Mouse (Mus musculus) CH12.LX (cell line): Measurements from ENCODE around the gene Ghrl. TPM values are rescaled to one million over a fixed set of nuclear protein-coding genes. Genes with fewer than 3 reads are reported as not detected.

Experiments
- DNase-seq: peaks from one replicate; pipeline ENCODE4 v3.0.0-alpha.2; 2013; ENCODE audit errors: extremely low read depth
- H3K27ac ChIP-seq: 2 replicates; pipeline ENCODE4 v1.5.1; 2012; ENCODE audit warnings: low read depth, mild to moderate bottlenecking, control low read depth, moderate library complexity; ENCODE audit not compliant: insufficient read depth
- H3K27me3 ChIP-seq: replicated peaks from 2 replicates; pipeline ENCODE3; 2012; ENCODE audit warnings: inconsistent platforms
- H3K36me3 ChIP-seq, 2 experiments: replicated peaks in 1 of 2; 2 replicates each; pipeline versions ENCODE3 to v1.6.1; 2012; ENCODE audit warnings: inconsistent platforms in 1 of 2, low read length in 1 of 2, mild to moderate bottlenecking in 1 of 2, mixed read lengths in 1 of 2, moderate library complexity in 1 of 2; ENCODE audit not compliant: control insufficient read depth in 1 of 2, insufficient read depth in 1 of 2
- H3K4me1 ChIP-seq, 2 experiments: 2 replicates each; pipeline ENCODE4 v1.6.1; 2012; ENCODE audit warnings: inconsistent platforms in 1 of 2, moderate library complexity in 1 of 2; ENCODE audit not compliant: insufficient read depth in 2 of 2, control insufficient read depth in 1 of 2
- H3K4me2 ChIP-seq: 2 replicates; pipeline ENCODE4 v1.6.1; 2012; ENCODE audit warnings: low read depth, mild to moderate bottlenecking, control low read depth; ENCODE audit not compliant: poor library complexity, insufficient read depth, severe bottlenecking
- H3K4me3 ChIP-seq, 3 experiments: fragments of 150-350 bp in 1 of 3; sonication (generic) in 1 of 3; replicated peaks in 1 of 3; 2 replicates each; pipeline versions ENCODE3 to v1.5.1; 2011 to 2012; ENCODE audit warnings: low read depth in 2 of 3, low read length in 2 of 3, mild to moderate bottlenecking in 2 of 3, moderate library complexity in 2 of 3, control low read depth in 1 of 3, improper control_type of control experiment in 1 of 3, inconsistent platforms in 1 of 3, mixed read lengths in 1 of 3; ENCODE audit not compliant: poor library complexity in 1 of 3
- H3K79me2 ChIP-seq: replicated peaks from 2 replicates; pipeline ENCODE4 v1.6.1; 2012; ENCODE audit warnings: mild to moderate bottlenecking, moderate library complexity; ENCODE audit not compliant: control insufficient read depth, poor library complexity, insufficient read depth, severe bottlenecking; ENCODE audit errors: extremely low read depth
- H3K9ac ChIP-seq: 2 replicates; pipeline ENCODE4 v1.6.1; 2012; ENCODE audit warnings: low read depth, mild to moderate bottlenecking, control low read depth, moderate library complexity; ENCODE audit not compliant: insufficient read depth
- H3K9me3 ChIP-seq: replicated peaks from 2 replicates; pipeline ENCODE3; 2012; ENCODE audit warnings: low read length, inconsistent platforms, mixed read lengths
- BHLHE40 ChIP-seq: IDR thresholded peaks from 2 replicates; pipeline ENCODE4 v1.6.1; 2011; ENCODE audit warnings: mild to moderate bottlenecking, low read depth, low read length, improper control_type of control experiment
- CTCF ChIP-seq, 2 experiments: IDR thresholded peaks in 1 of 2; conservative IDR thresholded peaks in 1 of 2; 2 replicates each; pipeline ENCODE4 v1.5.1; 2011 to 2012; ENCODE audit warnings: low read depth in 2 of 2, low read length in 2 of 2, improper control_type of control experiment in 1 of 2, inconsistent platforms in 1 of 2, mild to moderate bottlenecking in 1 of 2, moderate library complexity in 1 of 2
- E2F4 ChIP-seq: IDR thresholded peaks from 2 replicates; pipeline ENCODE4 v1.6.1; 2011; ENCODE audit warnings: low read depth, low read length, improper control_type of control experiment; ENCODE audit not compliant: insufficient replicate concordance
- EP300 ChIP-seq: IDR thresholded peaks from 2 replicates; pipeline ENCODE4 v1.6.1; 2011; ENCODE audit warnings: low read length, improper control_type of control experiment
- HCFC1 ChIP-seq: IDR thresholded peaks from 2 replicates; pipeline ENCODE4 v1.6.1; 2012; ENCODE audit warnings: low read depth, mild to moderate bottlenecking, inconsistent platforms, low read length, improper control_type of control experiment
- JUN ChIP-seq: IDR thresholded peaks from 2 replicates; pipeline ENCODE4 v1.6.1; 2011; ENCODE audit warnings: low read depth, mild to moderate bottlenecking, low read length, improper control_type of control experiment, moderate library complexity; ENCODE audit not compliant: insufficient read depth
- KAT2A ChIP-seq: IDR thresholded peaks from 2 replicates; pipeline ENCODE4 v1.6.1; 2012; ENCODE audit warnings: low read length, improper control_type of control experiment, inconsistent platforms; ENCODE audit not compliant: insufficient replicate concordance
- MAFK ChIP-seq: IDR thresholded peaks from 2 replicates; pipeline ENCODE4 v1.6.1; 2011; ENCODE audit warnings: low read length, improper control_type of control experiment; ENCODE audit not compliant: insufficient replicate concordance
- MAX ChIP-seq: IDR thresholded peaks from 2 replicates; pipeline ENCODE4 v1.6.1; 2011; ENCODE audit warnings: low read length, improper control_type of control experiment
- MAZ ChIP-seq: IDR thresholded peaks from 2 replicates; pipeline ENCODE4 v1.6.1; 2012; ENCODE audit warnings: low read depth, mild to moderate bottlenecking, inconsistent platforms, low read length, improper control_type of control experiment, moderate library complexity
- MYC ChIP-seq: IDR thresholded peaks from 2 replicates; pipeline ENCODE4 v1.6.1; 2011; ENCODE audit warnings: low read depth, mild to moderate bottlenecking, improper control_type of control experiment, low read length
- NELFE ChIP-seq: IDR thresholded peaks from 2 replicates; pipeline ENCODE4 v1.6.1; 2011; ENCODE audit warnings: low read depth, low read length, improper control_type of control experiment
- NRF1 ChIP-seq: IDR thresholded peaks from 2 replicates; pipeline ENCODE4 v1.6.1; 2014; ENCODE audit warnings: low read depth, mild to moderate bottlenecking, inconsistent platforms, low read length, improper control_type of control experiment, moderate library complexity
- PAX5 ChIP-seq: IDR thresholded peaks from 2 replicates; pipeline ENCODE4 v1.6.1; 2012; ENCODE audit warnings: low read length, inconsistent platforms, mixed read lengths
- POLR2A ChIP-seq: IDR thresholded peaks from 2 replicates; pipeline ENCODE4 v1.6.1; 2011; ENCODE audit warnings: low read depth, mild to moderate bottlenecking, improper control_type of control experiment, low read length
- POLR2AphosphoS2 ChIP-seq: IDR thresholded peaks from 2 replicates; pipeline ENCODE4 v1.6.1; 2011; ENCODE audit warnings: low read depth, low read length, improper control_type of control experiment
- RAD21 ChIP-seq: IDR thresholded peaks from 2 replicates; pipeline ENCODE4 v1.6.1; 2011; ENCODE audit warnings: low read depth, mild to moderate bottlenecking, low read length, improper control_type of control experiment, moderate library complexity
- TCF12 ChIP-seq: IDR thresholded peaks from 2 replicates; pipeline ENCODE4 v1.6.1; 2014; ENCODE audit warnings: low read depth, mild to moderate bottlenecking, inconsistent platforms, low read length, improper control_type of control experiment
- USF1 ChIP-seq: IDR thresholded peaks from 2 replicates; pipeline ENCODE4 v1.6.1; 2014; ENCODE audit warnings: low read depth, mild to moderate bottlenecking, inconsistent platforms, low read length, improper control_type of control experiment
- ZC3H11A ChIP-seq: IDR thresholded peaks from 2 replicates; pipeline ENCODE4 v1.6.1; 2012; ENCODE audit warnings: low read depth, mild to moderate bottlenecking, inconsistent platforms, low read length, improper control_type of control experiment
- ZKSCAN1 ChIP-seq: IDR thresholded peaks from 2 replicates; pipeline ENCODE4 v1.6.1; 2012; ENCODE audit warnings: low read depth, inconsistent platforms, low read length, improper control_type of control experiment, borderline replicate concordance
- ZMIZ1 ChIP-seq: IDR thresholded peaks from 2 replicates; pipeline ENCODE4 v1.6.1; 2012; ENCODE audit warnings: low read depth, mild to moderate bottlenecking, inconsistent platforms, low read length, improper control_type of control experiment
- ZNF384 ChIP-seq: IDR thresholded peaks from 2 replicates; pipeline ENCODE4 v1.6.1; 2012; ENCODE audit warnings: low read depth, low read length, improper control_type of control experiment, inconsistent platforms
- dilution Hi-C: fragments of 300-500 bp; cut with MboI; formaldehyde crosslinking; loops from 2 replicates; pipeline ENCODE4 v1.14.3; 2020; ENCODE audit warnings: low sequenced_read_pairs; ENCODE audit not compliant: extremely low pct_unique_long_range_greater_than_20kb, extremely low pct_ligation_motif_present
- in situ Hi-C: fragments of 300-500 bp; cut with MboI; formaldehyde crosslinking; loops from 3 replicates; pipeline ENCODE4 v1.14.3; 2019; ENCODE audit warnings: low sequenced_read_pairs, low pct_ligation_motif_present, low pct_unique_long_range_greater_than_20kb, mixed read lengths
- polyA plus RNA-seq: library from polyadenylated mRNA; unstranded; fragments of >175 nt; gene quantifications from 2 replicates; pipeline ENCODE4 v1.2.1, GENCODE M21; 2012; ENCODE audit warnings: low read depth; ENCODE audit not compliant: insufficient read length
- total RNA-seq, 2 experiments: library from RNA; depleted of rRNA; stranded (reverse); fragments of 300-350 nt in 1 of 2; fragments of >200 nt in 1 of 2; gene quantifications; 2 replicates each; pipeline ENCODE4 v1.2.3; 2012 to 2014

Ghrl gene
- total and polyA plus RNA-seq, 3 experiments, result 2.6 TPM; not detected in 2

DNA sequence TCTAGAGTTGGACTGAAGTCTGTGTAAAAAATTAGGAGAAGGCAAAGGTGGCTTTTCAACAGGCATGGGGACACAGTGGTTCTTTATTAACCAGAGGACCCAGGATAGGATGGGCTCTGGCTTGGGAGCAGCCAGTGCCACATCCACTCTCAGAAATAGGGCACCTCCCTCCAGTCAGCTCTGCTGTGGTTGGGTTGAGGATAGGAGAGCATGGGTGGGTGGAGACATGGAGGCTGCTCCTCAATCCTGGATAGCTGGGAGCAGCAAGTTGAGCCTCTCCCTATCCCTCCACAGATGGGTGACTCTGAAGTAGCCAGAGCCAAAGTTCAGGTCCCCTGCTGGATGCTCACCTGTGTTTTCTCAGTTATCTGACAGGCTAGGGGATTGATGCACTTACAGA lies 25.4 kb upstream of the Ghrl start:
- no peak for DNase-seq
- TF ChIP-seq BHLHE40, result no peak
- TF ChIP-seq EP300, result no peak
- no peak for TF ChIP-seq PAX5
- TF ChIP-seq, all 38 proteins: peak for 0
- in situ Hi-C loops, result no loop called here
- dilution Hi-C loops, result no loop called here
- H3K27ac ChIP-seq, result no peak overlapping the region
- peaks cover 3% of the 10 kb centered on the region for H3K79me2 ChIP-seq
- peaks cover 83% of the 10 kb centered on the region for H3K27me3 ChIP-seq
- no peaks in the 10 kb centered on the region for H3K36me3 ChIP-seq
- H3K9me3 ChIP-seq, result no peaks in the 10 kb centered on the region
- H3K4me1 ChIP-seq, result peaks cover 0 to 3% of the 10 kb centered on the region in 2 experiments; a peak in 3 of 4 replicates
- no peak overlapping the region for H3K4me3 ChIP-seq
- H3K4me2 ChIP-seq, result no peak overlapping the region
- no peak overlapping the region for H3K9ac ChIP-seq

- Histone ChIP-seq H3K4me3 (no peak overlapping the region), H3K9me3 (no peaks in the 10 kb centered on the region), H3K4me1 (peaks cover 0 to 15% of the 10 kb centered on the region in 2 experiments; a peak in 2 of 4 replicates), H3K27me3 (peaks cover 62% of the 10 kb centered on the region), H3K79me2 (peaks cover 23% of the 10 kb centered on the region), H3K36me3 (peaks cover 2 to 7% of the 10 kb centered on the region in 2 experiments), H3K9ac (no peak overlapping the region), H3K27ac (no peak overlapping the region), H3K4me2 (no peak overlapping the region)
- in situ Hi-C loops, result no loop called here
- TF ChIP-seq NELFE (no peak), POLR2A (no peak)
- dilution Hi-C loops, result no loop called here
- DNase-seq, result no peak
These were observed 23.4 kb upstream of the Ghrl start for GRCm38 (mm10) chr6:113743111-113743510.

DNA sequence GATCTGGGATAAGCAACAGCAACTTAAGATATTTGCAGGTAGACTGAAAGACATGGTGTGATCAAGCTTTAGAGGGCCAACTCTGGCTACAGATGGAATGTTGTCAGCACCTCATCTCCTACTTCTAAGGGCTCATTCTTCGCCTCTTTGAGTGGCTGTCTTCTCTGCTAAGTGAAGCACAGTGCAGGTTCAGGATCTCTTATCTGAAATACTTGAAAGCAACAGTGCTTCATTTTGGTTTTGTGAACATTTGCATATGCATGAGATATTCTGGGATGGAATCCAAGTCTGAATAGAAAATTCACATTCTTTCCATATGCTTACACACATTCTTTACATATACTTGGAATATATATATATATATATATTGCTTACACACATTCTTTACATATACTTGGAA lies 22.6 kb upstream of the Ghrl start:
- peaks cover 8 to 15% of the 10 kb centered on the region in 2 experiments for H3K36me3 ChIP-seq
- peaks cover 0 to 15% of the 10 kb centered on the region in 2 experiments; a peak in 2 of 4 replicates for H3K4me1 ChIP-seq
- peaks cover 56% of the 10 kb centered on the region for H3K27me3 ChIP-seq
- H3K4me3 ChIP-seq, result no peak overlapping the region
- H3K9ac ChIP-seq, result no peak overlapping the region
- dilution Hi-C loops, result no loop called here
- TF ChIP-seq POLR2AphosphoS2 (no peak), KAT2A (no peak), ZMIZ1 (no peak), ZNF384 (no peak), MAFK (no peak), TCF12 (no peak), ZKSCAN1 (no peak), RAD21 (no peak), JUN (no peak), ZC3H11A (no peak), MAX (no peak), E2F4 (no peak), HCFC1 (no peak), MYC (no peak), MAZ (no peak), CTCF (conservative IDR thresholded peaks at IDR 0.05 in 1 of 2, IDR thresholded peaks at IDR 0.05 in 1 of 2; ENCODE audit: low read depth in 2 of 2, low read length in 2 of 2) (no peak), BHLHE40 (no peak), PAX5 (no peak), USF1 (no peak), NRF1 (no peak)
- peaks cover 31% of the 10 kb centered on the region for H3K79me2 ChIP-seq
- no peak overlapping the region for H3K27ac ChIP-seq
- DNase-seq, result no peak
- no peaks in the 10 kb centered on the region for H3K9me3 ChIP-seq
- in situ Hi-C loops, result no loop called here
- no peak overlapping the region for H3K4me2 ChIP-seq
